Mouse (Mus musculus) left cerebral cortex, postnatal 4 days (tissue): ENCODE results near the gene Ccdc83. TPM values are rescaled to one million over a fixed set of nuclear protein-coding genes. Genes with fewer than 3 reads are reported as not detected.
"Not testable (repeated sequence)": the region's sequence is repeated elsewhere in the genome, so short reads cannot be mapped to it uniquely, and the experiment has no call there.

ENCODE experiments used
- DNase-seq: peaks from one replicate; pipeline ENCODE4 v3.0.0-alpha.2; 2022
- intact Hi-C: fragments of 180-260 bp; cut with DNase I; formaldehyde crosslinking; loops from one replicate; pipeline ENCODE4 v1.15.1; 2025
- total RNA-seq, 2 experiments: library from RNA; stranded (reverse); gene quantifications; 2 replicates each; pipeline ENCODE4 v1.2.3; 2021

Ccdc83 gene
- total RNA-seq, 2 experiments from 2014 or later: not detected

DNA sequence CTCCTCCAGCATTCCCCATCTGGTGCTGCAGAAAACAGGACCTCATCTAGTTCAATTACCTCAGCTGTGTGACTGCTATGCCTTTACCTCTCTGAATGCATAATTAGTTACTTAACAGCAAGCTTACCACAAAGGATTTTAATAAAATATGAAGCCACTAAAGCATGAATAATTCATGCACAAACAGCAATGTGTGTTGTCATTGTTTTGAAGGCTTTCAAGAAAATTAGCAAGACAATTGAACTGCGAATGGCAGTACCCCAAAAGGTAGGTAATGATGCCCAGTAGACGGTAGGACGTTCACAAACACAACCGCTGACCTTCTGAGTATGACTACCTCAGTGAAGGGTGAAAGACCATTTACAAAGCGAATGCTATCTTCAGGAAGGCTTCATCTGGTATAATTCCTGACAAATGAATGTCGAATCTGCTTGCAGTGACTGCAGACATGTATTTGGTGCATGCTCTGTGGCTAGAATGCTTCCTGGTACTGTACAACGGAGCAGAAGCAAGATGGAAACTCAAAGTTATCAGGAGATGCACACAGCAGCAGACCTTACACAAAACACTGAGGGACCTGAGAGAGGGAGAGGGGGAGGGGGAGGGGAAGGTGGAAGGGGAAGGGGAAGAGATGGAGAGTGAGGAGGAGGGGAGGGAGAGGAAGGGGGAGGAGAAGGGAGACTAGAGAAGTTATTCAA, 3.5 kb downstream of the Ccdc83 start:
- DNase-seq: no peak
- intact Hi-C loops: no loop called here

DNA sequence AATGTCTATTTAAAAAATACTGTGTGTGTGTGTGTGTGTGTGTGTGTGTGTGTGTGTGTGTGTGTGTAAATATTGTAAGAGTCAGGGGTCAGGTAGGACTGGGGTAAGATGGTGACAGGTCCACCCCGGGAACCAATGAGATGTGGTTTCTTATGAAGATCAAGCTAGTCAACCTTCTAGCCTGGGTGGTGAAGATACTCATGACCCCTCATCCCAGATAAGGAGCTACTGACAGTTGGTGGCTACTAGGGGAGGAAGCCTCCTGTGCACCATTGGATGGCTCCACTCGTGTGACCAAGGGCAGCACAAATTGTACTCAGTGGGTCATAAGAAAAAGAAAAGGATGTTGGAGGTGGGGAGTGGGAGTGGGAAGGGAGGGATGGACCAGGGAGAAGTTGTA, 5.7 kb downstream of the Ccdc83 start:
- intact Hi-C loops: no loop called here
- no peak for DNase-seq

DNA sequence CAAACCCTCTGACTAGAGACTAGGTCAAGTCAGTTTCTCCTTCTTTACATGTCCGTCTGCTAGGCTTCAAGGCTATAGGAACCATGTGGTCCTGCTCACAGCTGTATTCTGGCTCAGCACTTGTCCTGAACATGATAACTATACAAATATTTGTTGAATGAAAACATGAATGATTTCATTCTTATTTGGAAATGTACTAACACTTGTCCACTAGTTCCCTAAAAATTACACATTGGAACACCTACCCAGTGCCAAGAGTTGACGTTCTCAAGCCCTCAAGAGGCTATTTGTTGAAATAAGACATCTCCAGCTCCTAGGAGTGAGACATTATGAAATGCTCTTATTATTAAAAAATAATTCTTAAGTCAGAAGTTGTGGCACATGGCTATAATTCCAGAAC, 6.9 kb downstream of the Ccdc83 start:
- intact Hi-C loops: no loop called here

GRCm38 (mm10) chr7:90252946-90253345, 12.6 kb downstream of the Ccdc83 start:
- intact Hi-C loops: no loop called here
- no peak for DNase-seq

More for the DNA sequence above, 6.9 kb downstream of the Ccdc83 start:
- no peak for DNase-seq

DNA sequence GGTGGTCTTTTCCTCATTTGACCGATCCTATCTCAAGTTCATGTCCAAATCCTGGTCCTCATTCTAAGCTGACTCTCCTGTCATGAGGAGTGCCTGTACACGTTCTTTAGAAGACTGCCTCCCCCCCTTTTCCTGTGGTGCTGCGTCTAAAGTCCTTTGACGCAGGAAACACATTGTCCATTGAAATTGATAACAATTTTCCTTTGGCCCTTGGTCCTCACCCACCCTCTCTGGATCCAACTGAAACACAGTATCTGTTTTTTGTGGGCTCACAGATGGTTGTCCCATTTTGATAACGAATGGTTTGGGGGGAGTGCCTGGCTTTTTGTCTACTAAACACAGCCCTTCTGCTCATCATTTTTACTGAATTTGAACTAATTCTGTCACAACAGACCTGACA, 21.9 kb downstream of the Ccdc83 start:
- no peak for DNase-seq

DNA sequence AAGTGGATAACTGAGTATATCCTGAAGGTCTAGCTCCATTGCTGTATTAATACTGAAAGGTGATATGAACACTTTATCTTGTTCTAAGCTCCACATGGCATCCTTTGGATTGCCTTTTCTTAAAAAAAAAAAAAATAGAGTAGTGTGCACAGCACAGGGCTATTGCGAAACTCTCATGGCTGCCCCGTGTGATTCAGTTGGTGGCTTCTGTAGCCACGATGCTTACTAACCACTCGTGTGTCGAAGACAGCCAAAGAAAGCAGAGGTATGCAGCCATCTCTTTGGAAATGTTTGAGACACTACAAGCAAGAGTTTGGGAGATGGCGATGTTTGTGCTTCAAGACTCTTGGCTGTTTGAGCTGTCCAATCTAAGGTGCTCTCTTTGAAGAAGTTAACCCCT, 22.4 kb downstream of the Ccdc83 start:
- no peak for DNase-seq
- intact Hi-C loops: no loop called here

More for the DNA sequence above, 21.9 kb downstream of the Ccdc83 start:
- intact Hi-C loops: no loop called here

DNA sequence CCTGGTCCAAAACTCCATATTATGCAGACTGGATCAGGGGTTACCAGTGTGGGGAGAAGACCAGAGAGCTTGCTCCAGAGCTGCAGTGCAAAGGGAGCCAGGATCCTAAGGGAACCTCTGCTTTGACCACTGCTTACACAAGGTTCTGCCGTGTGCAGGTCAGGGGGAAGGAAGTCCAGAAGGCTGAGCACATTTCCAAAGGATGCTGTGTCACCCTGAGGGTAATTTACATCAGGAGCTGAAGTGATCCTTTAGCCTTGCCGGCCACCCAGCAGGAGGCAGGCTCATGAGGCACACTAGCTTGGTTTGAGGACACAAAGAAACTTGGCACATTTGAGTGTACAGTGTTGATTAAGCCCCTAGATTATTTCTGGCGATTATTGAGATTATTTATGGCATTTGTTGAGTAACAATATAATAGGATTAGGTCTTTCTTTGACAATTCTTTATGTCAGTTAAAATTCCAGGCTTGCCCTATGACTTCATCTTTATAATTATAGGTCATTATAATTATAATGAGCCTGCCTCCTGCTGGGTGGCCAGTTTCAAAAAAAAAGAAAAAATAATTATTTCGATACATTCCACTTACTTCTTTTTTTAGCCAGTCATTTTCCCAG, 29.2 kb downstream of the Ccdc83 start:
- intact Hi-C loops: no loop called here
- no peak for DNase-seq

- no peak for DNase-seq
- intact Hi-C loops: no loop called here
Measured at GRCm38 (mm10) chr7:90233921-90234320, 31.7 kb downstream of the Ccdc83 start.

DNA sequence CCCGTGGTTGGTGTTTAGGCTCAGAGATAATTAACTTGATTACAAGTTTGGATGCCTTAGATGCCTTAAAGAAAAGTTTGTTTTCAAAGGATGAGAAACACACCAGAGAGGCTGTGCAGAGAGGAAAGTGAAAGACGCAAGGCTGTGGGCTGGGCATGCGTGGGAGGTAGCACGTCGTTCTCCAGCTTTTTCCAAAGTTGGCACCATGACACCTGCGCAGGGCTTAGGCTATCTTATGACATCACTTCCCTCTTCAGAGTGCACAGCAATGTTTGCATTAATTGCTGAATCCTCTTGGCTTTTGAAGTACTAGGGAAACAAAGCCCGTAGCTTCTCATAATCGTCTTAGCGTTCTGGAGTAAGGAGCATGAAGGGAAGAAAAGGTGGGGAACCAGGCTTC, 34.1 kb downstream of the Ccdc83 start:
- no peak for DNase-seq
- intact Hi-C loops: no loop called here

DNA sequence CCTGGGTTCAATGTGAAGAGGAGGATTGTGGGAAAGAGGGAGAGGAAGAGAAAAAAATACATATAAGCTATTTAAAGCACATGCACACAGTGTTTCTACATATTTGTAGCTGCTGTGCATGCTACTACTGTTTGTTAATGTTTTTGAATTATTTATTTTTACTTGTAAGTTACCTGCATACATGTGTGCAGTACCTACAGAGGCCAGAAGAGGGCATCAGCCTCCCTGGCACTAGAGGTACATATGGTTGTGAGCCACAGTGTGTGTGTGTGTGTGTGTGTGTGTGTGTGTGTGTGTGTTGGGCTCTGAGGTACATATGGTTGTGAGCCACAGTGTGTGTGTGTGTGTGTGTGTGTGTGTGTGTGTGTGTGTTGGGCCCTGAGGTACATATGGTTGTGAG, 36.7 kb downstream of the Ccdc83 start:
- intact Hi-C loops: not testable (repeated sequence)
- peak; percentile 38 for DNase-seq

- no peak for DNase-seq
- intact Hi-C loops: no loop called here
Measured at GRCm38 (mm10) chr7:90228075-90228474, 37.5 kb downstream of the Ccdc83 start.

- intact Hi-C loops: no loop called here
- DNase-seq: no peak
Measured at GRCm38 (mm10) chr7:90221487-90221886, 44.1 kb downstream of the Ccdc83 start.

DNA sequence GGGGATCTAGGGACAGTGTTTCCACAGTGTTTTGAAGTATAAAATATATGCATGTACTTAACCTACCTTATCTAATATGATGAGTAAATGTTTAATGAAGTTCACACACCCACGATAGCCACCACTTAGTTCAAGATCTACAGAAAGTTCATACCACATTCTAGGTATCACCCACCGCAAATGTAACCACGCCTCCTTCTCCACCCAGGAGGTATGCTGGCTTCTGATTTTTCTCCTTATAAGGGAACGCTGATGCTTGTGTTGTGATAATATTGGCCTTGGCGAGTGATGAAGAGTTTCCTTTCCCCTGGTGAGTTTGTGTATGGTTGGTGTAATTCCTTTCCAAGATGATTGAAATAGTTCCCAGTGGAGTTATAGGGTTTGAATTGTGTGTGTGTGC, 47.5 kb downstream of the Ccdc83 start:
- intact Hi-C loops: no loop called here
- no peak for DNase-seq

- no peak for DNase-seq
Measured at GRCm38 (mm10) chr7:90216511-90216910, 49.1 kb downstream of the Ccdc83 start.

DNA sequence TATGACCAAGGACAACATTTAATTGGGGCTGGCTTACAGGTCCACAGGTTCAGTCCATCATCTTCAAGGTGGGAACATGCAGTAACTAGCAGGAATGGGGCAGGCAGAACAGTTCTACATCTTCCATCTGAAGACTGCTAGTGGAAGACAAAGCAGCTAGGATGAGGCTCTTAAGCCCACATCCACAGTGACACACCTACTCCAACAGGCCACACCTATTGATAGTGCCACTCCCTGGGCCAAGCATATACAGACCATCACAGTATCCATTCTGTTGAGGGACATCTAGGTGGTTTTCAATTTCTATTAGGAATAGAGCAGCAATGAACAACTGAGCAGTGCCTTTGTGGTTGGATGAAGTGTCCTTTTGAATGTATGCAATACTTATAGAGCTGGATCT, 54.6 kb downstream of the Ccdc83 start:
- DNase-seq: no peak
- intact Hi-C loops: no loop called here

More at GRCm38 (mm10) chr7:90216511-90216910, 49.1 kb downstream of the Ccdc83 start:
- intact Hi-C loops: no loop called here

GRCm38 (mm10) chr7:90210116-90210515, 55.5 kb downstream of the Ccdc83 start:
- DNase-seq: no peak
- intact Hi-C loops: no loop called here

GRCm38 (mm10) chr7:90203914-90204313, 61.7 kb downstream of the Ccdc83 start:
- DNase-seq: no peak
- intact Hi-C loops: no loop called here

DNA sequence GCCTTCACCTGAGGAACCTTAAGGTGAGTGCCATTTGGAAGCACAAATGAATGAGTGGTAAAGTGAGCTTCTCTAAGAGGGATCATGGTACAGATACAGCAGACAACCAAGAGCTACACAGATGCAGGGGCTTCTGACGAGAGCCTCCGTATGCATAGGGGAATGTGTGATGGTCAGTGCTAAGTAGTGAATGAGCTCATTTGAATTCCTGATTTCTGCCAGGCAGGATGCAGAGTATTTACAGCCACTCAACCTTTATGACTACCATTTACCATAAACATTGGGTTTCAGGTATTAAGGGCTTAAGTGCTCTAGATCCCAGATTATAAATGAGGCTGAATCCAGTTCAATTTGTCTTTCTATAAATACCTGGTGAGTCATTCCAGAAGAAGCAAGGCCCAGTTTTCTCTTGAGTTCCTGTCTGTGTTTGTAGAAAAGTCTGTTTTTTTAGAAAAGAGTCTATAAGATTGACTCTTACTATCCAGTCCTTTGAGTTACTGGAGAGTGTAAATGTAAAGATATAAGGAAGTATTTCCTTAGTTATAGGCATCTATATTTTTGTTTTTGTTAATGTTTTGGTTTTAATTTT, 63.6 kb downstream of the Ccdc83 start:
- intact Hi-C loops: no loop called here
- no peak for DNase-seq

DNA sequence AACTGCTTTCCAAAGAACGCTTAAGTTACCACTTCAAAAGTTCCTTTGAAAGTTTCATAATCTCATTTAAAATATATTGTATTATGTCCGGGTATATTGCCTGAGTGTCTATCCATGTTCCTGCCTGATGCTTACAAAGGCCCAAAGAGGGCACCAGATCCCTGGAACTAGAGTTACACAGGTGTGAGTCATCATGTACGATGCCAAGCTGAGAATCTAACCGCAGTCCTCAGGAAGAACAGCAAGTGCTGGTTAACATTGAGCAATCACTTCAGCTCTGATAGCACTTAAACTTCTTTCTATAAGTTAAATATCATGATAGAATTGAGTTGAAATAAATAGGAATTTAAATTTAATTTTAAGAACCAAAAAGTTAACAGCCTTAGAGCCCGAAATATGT, 65.3 kb downstream of the Ccdc83 start:
- intact Hi-C loops: no loop called here

DNA sequence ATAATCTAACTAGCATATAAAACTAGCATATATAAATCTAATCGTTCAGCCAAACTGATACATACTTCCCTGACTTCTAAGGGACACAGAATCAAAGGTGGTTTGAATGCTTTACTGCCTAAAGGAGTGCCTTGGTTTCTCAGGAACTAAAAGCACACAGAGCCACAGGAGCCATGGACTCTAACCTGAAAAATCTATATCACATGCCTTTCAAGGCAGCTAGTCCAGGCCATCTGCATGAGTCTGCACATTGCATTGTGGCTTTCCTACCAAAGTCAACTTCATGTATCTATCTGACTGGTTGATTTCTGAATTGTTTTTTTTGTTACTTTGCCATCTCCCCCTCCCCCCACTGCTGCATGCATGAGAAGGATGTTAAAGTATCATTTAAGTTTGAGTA, 84.9 kb downstream of the Ccdc83 start:
- DNase-seq: no peak
- intact Hi-C loops: no loop called here

More for the DNA sequence above, 65.3 kb downstream of the Ccdc83 start:
- DNase-seq: no peak

DNA sequence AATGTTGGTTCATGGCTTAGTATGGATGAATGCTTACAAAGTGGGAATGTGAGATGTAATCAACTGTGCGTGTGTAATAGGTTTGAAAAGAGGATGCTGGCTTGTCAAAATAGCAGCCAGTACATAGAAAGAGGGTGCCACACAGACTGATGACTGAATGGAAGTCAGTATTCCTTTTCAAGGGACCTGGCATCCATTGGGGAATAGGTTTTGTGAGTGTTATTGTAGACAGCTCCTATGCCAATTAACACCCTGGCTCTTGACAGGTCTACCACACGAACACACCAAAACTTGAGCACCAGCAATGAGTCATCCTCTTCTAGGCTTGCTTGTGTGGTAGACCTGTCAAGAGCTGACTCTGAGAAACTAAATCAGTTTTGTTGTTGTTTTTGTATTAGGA, 90.0 kb downstream of the Ccdc83 start:
- DNase-seq: no peak
- intact Hi-C loops: no loop called here
